Mouse (Mus musculus): ENCODE data around the gene Fgfr1op. TPM values are rescaled to one million over a fixed set of nuclear protein-coding genes. Genes with fewer than 3 reads are reported as not detected.
A peak's percentile ranks its signal among the peaks of the same experiment; 100 is the strongest.
"Not testable (repeated sequence)": the region's sequence is repeated elsewhere in the genome, so short reads cannot be mapped to it uniquely, and the experiment has no call there.

Gene Fgfr1op
- total RNA-seq (2021), result 10 to 100 TPM; 18.5 to 22.6 TPM

- DNase-seq; intact Hi-C loops (cut with DNase I): not testable (repeated sequence)
Observed at GRCm38 (mm10) chr17:8164701-8165607, at the start of gene Fgfr1op. Gene Fgfr1op (plus strand): TSS chr17:8165501.

GRCm38 (mm10) chr17:8116378-8116777, 48.9 kb upstream of the Fgfr1op start:
- DNase-seq; intact Hi-C loops (cut with DNase I): not testable (repeated sequence)

GRCm38 (mm10) chr17:8116928-8117327, 48.4 kb upstream of the Fgfr1op start:
- intact Hi-C loops (cut with DNase I), result not testable (repeated sequence)

GRCm38 (mm10) chr17:8122974-8123373, 42.3 kb upstream of the Fgfr1op start:
- intact Hi-C loops (cut with DNase I); DNase-seq: not testable (repeated sequence)

More at GRCm38 (mm10) chr17:8116928-8117327, 48.4 kb upstream of the Fgfr1op start:
- not testable (repeated sequence) for DNase-seq

- DNase-seq; intact Hi-C loops (cut with DNase I): not testable (repeated sequence)
Observed at GRCm38 (mm10) chr17:8124586-8124985, 40.7 kb upstream of the Fgfr1op start.

GRCm38 (mm10) chr17:8128326-8128993, 36.8 kb upstream of the Fgfr1op start:
- DNase-seq; intact Hi-C loops (cut with DNase I): not testable (repeated sequence)

- intact Hi-C loops (cut with DNase I); DNase-seq: not testable (repeated sequence)
Observed at GRCm38 (mm10) chr17:8129578-8129977, 35.7 kb upstream of the Fgfr1op start.

GRCm38 (mm10) chr17:8130849-8131248, 34.5 kb upstream of the Fgfr1op start:
- intact Hi-C loops (cut with DNase I); DNase-seq: not testable (repeated sequence)

GRCm38 (mm10) chr17:8138116-8138515, 27.2 kb upstream of the Fgfr1op start:
- DNase-seq; intact Hi-C loops (cut with DNase I): not testable (repeated sequence)

GRCm38 (mm10) chr17:8140210-8140609, 25.1 kb upstream of the Fgfr1op start:
- intact Hi-C loops (cut with DNase I); DNase-seq: not testable (repeated sequence)

GRCm38 (mm10) chr17:8143802-8144673, 21.3 kb upstream of the Fgfr1op start:
- intact Hi-C loops (cut with DNase I), result not testable (repeated sequence)
- peak; percentile 34 for DNase-seq

- DNase-seq; intact Hi-C loops (cut with DNase I): not testable (repeated sequence)
Observed at GRCm38 (mm10) chr17:8146931-8147330, 18.4 kb upstream of the Fgfr1op start.

GRCm38 (mm10) chr17:8147439-8148316, 17.6 kb upstream of the Fgfr1op start, which contains the start of the genes Gm49673 and Rnaset2a:
Gene Gm49673 (minus strand): TSS chr17:8147788.
Gene Rnaset2a (minus strand): TSS chr17:8148097.
- DNase-seq, result peak; percentile 17
- intact Hi-C loops (cut with DNase I), result not testable (repeated sequence)

- intact Hi-C loops (cut with DNase I); DNase-seq: not testable (repeated sequence)
Observed at GRCm38 (mm10) chr17:8155010-8155409, 10.3 kb upstream of the Fgfr1op start.

- intact Hi-C loops (cut with DNase I); DNase-seq: not testable (repeated sequence)
Observed at GRCm38 (mm10) chr17:8155982-8156381, 9.3 kb upstream of the Fgfr1op start.

GRCm38 (mm10) chr17:8158627-8159026, 6.7 kb upstream of the Fgfr1op start:
- intact Hi-C loops (cut with DNase I); DNase-seq: not testable (repeated sequence)

GRCm38 (mm10) chr17:8160969-8161368, 4.3 kb upstream of the Fgfr1op start:
- DNase-seq, result peak; percentile 45
- intact Hi-C loops (cut with DNase I), result not testable (repeated sequence)

- intact Hi-C loops (cut with DNase I), result not testable (repeated sequence)
- DNase-seq, result peak; percentile 10
Observed at GRCm38 (mm10) chr17:8165608-8165945, 276 bp downstream of the Fgfr1op start.

- DNase-seq; intact Hi-C loops (cut with DNase I): not testable (repeated sequence)
Observed at GRCm38 (mm10) chr17:8165977-8166376, 676 bp downstream of the Fgfr1op start.

Data from left cerebral cortex, postnatal 4 days (tissue).